Mouse (Mus musculus) common myeloid progenitor, adult 5-6 weeks (primary cell): Measurements from ENCODE around the gene Cc2d1b. TPM values are rescaled to one million over a fixed set of nuclear protein-coding genes. Genes with fewer than 3 reads are reported as not detected.

Experiments used
- ATAC-seq: replicated peaks from 2 replicates; pipeline ENCODE4 v1.8.0; 2016; ENCODE audit warnings: low read depth, mild to moderate bottlenecking, moderate TSS enrichment, inconsistent platforms; ENCODE audit not compliant: poor library complexity, severe bottlenecking
- total RNA-seq: library from RNA; stranded (forward); fragments of 200-1000, 187-1606 nt; gene quantifications from 2 replicates; pipeline ENCODE4 v1.2.3, GENCODE M21; 2017

The Cc2d1b gene
- total RNA-seq: 28.3 and 36.1 TPM in 2 replicates

DNA sequence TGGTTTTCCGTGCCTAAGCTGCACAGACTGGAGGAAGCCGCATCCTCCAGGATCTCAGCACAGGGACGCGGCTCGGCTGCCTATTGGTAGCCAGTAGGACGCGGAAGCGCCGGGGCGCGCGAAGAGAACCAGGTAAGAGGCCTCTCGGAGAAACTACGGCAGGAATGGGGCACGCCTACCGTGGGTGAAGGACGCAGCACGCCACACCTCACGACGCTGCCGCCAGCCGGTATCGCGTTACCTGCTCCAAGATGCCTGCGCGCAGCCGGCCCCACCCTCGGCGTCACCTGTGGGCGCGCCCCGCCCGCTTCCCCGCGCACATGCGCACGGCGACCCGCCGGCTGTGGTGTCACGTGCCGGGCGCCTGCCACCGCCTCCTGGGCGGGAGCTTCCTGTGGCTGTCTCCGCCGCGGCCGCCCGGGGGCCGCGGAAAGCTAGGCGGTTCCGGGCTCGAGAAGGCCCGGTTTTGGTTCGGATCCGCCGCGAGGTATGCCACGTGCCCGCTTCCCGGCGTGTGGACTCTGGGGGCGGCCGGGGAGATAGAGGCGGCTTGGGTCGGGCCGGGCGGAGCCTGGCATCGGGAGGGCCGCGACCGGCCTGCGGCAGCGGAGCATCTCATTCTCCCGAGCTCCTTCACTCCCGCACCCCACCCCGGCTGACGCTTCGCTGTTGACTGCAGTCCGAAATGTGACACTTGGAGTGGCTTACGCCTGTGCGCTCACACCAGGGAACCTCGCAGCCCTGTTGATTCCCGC, at the start of gene Cc2d1b:
Gene Cc2d1b (plus strand): TSS at position 354 of the 755 bp plus-strand sequence.
- ATAC-seq: peak; percentile 74

- ATAC-seq: no peak
Measured at GRCm38 (mm10) chr4:108572644-108573043, 47.1 kb upstream of the Cc2d1b start.

DNA sequence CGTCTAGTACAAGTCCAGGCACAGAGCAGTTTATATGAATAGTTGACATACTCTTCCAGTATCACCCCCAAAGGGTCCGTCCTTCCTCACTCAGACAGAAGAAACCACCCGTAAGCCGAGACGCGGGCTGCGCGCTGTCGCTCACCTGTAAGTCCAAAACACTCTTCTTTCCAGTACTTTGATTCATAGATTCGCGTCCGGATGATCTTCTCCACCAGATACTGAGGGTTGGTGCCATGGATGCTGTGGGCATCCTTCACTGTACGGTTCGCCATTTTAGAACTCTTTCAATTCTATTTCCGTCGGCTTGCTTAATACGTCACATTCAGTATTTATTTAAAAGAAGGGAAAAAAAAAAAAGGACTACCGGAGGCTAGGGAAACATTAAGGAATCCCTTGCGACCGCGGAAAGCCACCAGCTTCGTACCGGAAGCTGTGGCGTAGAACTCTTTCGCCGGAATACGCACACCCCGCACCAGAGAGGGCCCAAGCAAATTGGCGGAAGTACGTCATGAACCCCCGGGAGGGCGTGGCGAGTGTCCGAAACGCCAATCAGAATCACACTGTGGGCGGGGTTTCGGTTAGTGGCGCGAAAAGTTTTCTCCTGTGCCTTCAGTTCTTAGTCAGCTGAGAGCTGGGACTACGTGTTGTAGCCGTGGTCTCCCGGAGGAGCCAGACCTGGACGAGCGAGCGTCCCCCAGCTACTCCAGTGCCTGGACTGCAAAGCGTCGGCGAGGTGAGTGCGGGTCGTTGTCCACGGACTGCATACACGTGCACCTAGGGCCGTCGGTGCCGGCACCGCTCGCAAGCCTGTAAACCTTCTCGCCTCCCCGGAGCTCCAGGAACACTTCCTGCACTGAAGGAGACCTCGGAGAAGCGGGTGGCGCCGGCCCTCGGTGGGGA, 40.6 kb upstream of the Cc2d1b start, which contains the start of the genes Prpf38a and Orc1:
Gene Prpf38a (minus strand): TSS at position 497 of the 903 bp plus-strand sequence.
Gene Orc1 (plus strand): TSS at position 584 of the 903 bp plus-strand sequence.
- ATAC-seq: peak; percentile 97

DNA sequence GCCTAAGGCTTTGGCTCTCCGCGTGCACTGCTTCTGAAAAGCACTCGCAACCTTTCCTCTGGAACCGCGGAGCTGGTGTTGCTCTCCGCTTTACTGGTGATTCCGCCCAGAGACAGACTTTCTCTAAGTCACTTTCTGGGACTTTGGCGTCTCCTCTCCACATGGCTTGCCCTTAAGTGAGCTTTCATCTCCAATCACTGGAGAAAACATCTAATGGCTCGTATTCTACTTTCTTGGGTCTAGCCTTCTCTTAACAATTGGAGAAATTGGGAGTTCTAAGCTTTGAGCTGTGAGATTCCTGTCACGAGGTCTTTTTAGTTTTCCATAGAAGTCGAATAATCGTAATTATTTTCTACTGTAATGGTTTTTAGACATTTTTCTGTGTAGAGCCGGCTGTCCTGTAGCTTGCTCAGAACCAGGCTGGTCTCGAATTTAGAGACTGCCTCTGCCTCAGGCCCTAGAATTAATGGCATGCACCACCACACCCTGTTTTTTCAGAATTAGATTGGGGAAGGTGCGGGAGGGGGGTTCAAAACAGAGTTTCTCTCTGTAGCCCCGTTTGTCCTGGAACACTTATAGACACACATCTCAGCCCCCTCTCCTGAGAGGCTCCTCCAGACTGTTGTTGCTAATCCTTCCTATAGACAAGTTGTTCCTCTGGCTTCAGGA, 39.9 kb upstream of the Cc2d1b start:
- no peak for ATAC-seq

- ATAC-seq: no peak
Measured at GRCm38 (mm10) chr4:108593376-108593775, 26.4 kb upstream of the Cc2d1b start.

GRCm38 (mm10) chr4:108595785-108596184, 24.0 kb upstream of the Cc2d1b start:
- no peak for ATAC-seq

DNA sequence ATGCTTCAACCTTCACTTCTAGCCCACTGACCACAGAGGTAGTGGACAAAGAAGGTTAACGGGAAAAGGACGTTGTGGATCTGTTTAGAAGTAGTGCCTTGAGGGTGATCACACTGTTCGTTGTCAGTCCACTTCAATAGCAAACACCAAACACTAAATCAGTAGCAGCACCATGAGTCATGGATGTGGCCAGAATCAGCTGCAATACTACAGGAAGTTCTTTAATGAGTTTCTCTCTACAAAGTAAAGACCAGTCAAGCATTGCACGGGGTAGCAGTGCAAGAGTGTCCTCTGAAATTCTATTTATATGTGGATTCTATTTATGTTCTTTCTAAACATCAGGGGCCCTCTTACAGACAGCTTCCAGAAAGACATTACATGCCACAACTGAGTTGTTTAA, 21.4 kb upstream of the Cc2d1b start:
- no peak for ATAC-seq

DNA sequence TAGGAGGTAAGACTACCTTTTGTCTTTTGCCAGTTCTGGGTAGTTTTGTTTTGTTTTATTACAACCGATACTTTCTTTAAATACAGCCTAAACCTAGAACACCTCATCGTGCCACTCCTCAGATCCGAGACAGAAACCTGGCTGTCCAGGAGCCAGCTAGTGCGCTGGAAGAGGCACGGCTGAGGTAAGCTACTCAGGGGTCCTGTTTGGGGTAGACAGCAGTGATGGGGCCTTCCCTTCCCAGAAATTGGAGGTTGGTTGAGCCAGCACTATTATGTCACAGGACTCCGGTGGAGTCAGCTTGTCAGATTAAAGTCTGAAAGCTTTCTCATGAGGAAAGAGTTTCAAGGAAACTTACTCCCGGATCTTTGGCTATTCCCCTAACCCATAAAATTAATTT, 17.9 kb upstream of the Cc2d1b start:
- no peak for ATAC-seq

GRCm38 (mm10) chr4:108608651-108609050, 11.1 kb upstream of the Cc2d1b start:
- ATAC-seq: no peak

GRCm38 (mm10) chr4:108610935-108611334, 8.8 kb upstream of the Cc2d1b start:
- ATAC-seq: no peak

- no peak for ATAC-seq
Measured at GRCm38 (mm10) chr4:108618586-108618985, 1.2 kb upstream of the Cc2d1b start.

DNA sequence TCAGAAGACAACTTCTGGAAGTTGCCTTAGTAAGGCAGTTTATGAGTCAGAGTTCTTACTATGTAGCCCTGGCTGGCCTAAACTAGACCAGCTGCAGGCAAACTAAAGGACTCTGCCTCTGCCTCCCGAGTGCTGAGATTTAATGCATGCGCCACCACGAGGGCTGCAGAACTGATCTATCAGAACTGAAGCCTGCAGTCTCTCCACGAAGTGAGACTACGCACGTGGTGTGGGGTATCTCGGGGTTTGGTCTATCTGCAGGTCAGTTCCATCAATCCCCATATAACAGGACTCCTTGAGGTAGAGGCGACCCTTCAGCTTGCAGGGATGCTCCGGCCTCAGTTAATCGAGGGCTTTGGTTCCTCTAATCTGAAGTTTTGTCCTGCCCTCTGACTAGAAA, 575 bp upstream of the Cc2d1b start:
- peak; percentile 13 for ATAC-seq

DNA sequence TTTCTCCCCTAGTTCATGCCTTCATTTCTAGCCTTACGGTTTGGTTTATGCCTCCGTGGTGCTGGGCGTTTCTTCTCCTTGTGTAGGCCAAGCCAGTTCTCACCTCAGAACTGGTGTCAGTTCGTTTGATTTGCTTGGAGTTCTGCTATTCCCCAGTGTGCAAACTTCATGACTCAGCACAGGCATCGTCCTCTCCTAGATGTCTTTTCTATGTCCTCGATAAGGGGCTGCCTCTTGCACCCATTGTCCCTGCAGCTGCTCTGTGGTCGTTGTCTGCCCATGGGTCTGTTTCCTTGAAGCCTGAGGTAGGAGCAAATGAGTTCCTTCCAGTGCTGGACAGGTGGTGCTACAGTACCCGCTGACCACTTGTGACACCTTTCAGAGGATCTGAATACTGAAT, 796 bp downstream of the Cc2d1b start:
- peak; percentile 24 for ATAC-seq

DNA sequence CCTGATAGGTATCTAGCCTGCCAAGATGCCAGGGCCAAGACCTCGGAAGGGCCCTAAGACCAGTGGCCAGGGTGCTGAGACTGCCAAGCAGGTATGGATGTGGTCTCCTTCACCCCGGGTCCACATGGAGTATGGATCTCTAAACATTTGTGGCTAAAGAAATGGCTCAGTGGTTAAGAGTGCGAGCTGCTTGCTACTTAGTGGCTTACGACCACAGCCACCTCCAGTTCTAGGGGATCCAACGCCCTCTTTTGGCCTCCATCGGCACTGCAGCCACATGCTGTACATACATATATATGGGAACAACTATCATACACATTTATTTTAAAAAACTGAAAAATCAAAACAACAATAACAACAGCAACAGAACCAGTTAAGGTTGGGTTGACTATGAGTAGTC, 1.8 kb downstream of the Cc2d1b start:
- no peak for ATAC-seq

DNA sequence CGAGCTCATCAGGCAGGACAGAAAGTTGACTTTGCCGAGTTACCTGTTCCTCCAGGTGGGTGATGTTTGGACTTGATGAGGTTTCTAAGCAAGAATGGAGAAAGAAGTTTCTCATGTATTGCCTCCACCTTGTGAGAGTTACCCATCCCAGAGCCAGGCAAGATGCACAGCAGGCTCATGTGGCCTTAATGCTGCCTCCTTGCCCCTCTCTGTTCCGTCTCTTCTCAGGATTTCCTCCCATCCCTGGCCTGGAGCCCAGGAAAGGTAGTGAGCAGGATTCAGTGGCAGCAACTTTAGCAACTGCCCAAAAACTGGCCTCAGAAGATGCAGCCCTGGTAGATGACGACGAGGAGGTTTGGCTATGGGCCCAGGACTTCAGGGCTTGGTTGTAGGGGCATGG, 7.3 kb downstream of the Cc2d1b start:
- no peak for ATAC-seq

DNA sequence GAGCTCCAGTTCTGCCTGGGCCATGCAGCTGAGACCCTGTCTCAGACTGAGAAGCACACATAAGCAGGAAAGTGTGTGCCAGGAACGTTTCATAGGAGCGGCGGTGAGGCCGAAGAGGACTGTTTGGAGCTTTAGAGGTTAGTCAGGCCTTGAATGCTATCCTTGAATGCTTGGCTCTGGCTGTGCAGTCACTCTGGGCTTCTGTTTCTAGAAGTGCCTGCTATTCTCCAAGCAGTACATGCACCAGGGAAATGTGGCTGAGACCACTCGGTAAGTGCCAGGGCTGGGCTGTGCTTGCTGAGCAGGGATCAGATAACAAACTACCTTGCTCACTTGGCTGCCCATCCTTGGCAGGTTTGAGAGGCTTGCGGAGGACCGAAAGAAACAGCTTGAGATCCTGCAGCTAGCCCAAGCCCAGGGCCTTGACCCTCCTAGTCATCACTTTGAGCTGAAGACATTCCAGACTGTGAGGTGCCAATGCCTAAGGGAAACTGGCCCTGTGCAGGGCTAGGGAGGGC, 9.7 kb downstream of the Cc2d1b start:
- no peak for ATAC-seq

DNA sequence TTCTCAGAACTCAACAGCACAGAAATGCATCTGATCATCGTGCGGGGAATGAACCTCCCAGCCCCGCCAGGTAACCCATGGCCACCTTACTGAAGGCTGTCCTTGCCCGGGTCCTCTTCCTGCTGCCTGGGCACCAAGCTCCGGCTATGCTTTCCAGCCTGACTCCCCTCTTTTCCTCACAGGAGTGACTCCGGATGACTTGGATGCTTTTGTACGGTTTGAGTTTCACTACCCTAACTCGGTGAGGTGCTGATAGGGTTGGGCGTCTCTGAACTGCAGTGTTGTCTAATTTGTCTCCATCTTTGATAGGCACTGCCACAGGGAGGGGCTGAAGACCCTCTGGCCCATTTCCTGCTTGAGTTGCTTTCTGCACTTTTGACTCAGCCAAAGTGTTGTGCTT, 10.4 kb downstream of the Cc2d1b start:
- ATAC-seq: no peak

GRCm38 (mm10) chr4:108631616-108632015, 11.9 kb downstream of the Cc2d1b start:
- ATAC-seq: no peak

- no peak for ATAC-seq
Measured at GRCm38 (mm10) chr4:108633703-108634102, 14.0 kb downstream of the Cc2d1b start.

DNA sequence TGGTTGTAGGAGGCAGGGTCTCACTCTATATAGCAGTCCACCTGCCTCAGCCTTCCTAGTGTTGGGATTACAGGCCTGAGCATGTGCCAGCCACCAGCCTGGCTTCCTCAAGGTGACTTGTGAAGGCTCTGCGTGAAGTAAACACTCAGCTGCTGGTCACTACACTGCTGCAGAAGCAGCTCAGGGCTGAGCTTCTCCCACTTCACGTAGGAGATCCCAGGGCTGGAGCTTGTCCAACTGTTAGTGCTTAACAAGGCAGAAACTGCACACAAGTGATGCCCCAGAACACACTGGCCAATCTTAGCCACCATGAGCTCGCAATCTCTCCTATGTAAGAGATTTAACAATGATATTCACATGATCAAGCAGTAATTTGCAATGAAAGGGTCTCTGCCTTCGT, 15.0 kb downstream of the Cc2d1b start:
- ATAC-seq: no peak
